Mouse (Mus musculus): ENCODE measurements at regions not wholly inside any gene's neighbourhood (a gene's known extent, or its start where the extent isn't known, plus 50 kb on each side); places are given as distances from the start of the nearest gene placed in this dataset.

DNA sequence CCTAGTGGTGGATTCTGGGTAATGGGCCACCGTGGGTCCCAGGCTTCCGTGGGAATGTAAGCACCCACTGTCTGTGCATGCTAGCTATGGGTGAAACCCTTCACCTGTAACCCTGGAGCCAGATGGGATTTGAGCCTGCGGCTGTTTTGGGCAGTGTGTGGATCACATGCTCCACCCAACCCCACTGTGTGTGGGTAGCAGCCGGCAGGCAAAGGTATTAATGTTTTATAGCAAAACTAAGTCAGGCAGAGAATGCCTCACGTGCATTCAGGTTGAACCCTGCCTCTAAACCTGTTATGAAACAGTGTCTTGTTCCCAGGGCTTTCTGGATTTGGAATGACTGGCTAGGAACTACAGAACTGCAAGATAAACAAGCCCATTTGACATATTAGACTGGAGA lies 66.0 kb downstream of the Gadd45g start:
- TF ChIP-seq CTCF (conservative IDR thresholded peaks at IDR 0.05; ENCODE audit: low read length), result no peak
- TF ChIP-seq NANOG (IDR thresholded peaks at IDR 0.05; ENCODE audit: borderline replicate concordance, low read length), result no peak
- TF ChIP-seq POU5F1 (IDR thresholded peaks at IDR 0.05; ENCODE audit: borderline replicate concordance, low read length), result no peak

Measured in E14TG2a.4 (cell line).